ENCODE assay signal across 11 mouse cellular contexts in the genomic region with DNA sequence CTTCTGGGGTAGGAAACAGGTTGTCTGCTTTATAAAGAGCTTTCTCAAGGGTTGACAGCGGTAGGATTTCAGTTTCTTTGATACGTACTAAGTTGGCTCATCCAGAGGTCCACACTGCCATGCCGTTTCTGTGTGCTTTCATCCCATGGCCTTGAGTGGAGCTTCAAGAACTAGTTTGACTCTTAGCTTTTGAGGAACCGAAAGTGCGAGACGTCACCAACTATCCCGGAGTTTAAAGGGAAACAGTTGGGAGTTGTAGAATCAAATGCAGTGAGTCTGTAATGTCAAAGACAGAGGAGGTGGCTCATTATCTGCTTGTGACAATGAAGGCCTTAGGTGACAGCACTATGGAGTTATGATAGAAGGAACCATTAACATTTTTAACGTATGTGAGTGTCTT.
"Had no signal": no experiment of that assay in that cellular context is flagged by ENCODE, and none has a peak within 500 bp of the region (broad histone marks: within the 10 kb centered on the region; RNA-seq: fewer than 3 reads in every experiment).

No protein-coding gene starts in this region.

- H3K9me3 ChIP-seq: lung, embryonic 15.5 days; midbrain, embryonic 13.5 days; neural tube, embryonic 12.5 days had no signal

- H3K4me1 ChIP-seq: lung, embryonic 15.5 days had no signal

- H3K9ac ChIP-seq: limb, embryonic 12.5 days; lung, embryonic 15.5 days; midbrain, embryonic 13.5 days; neural tube, embryonic 12.5 days had no signal

- H3K36me3 ChIP-seq: lung, embryonic 15.5 days; midbrain, embryonic 13.5 days; neural tube, embryonic 12.5 days had no signal

- DNase-seq: kidney, adult 8-10 months; kidney, postnatal 36 days; lung, postnatal 14 days; thymus, adult 18-20 months; thymus, postnatal 14 days had no signal

- H3K4me3 ChIP-seq: limb, embryonic 12.5 days; lung, embryonic 15.5 days; midbrain, embryonic 13.5 days; neural tube, embryonic 12.5 days had no signal

- H3K27ac ChIP-seq: limb, embryonic 12.5 days; lung, embryonic 15.5 days; macrophage; midbrain, embryonic 13.5 days; neural tube, embryonic 12.5 days had no signal

- H3K27me3 ChIP-seq: limb, embryonic 12.5 days; lung, embryonic 15.5 days; midbrain, embryonic 13.5 days; neural tube, embryonic 12.5 days had no signal

- ATAC-seq: intestine, postnatal 0 days; midbrain, embryonic 13.5 days had no signal

- H3K4me2 ChIP-seq: limb, embryonic 12.5 days; lung, embryonic 15.5 days; midbrain, embryonic 13.5 days; neural tube, embryonic 12.5 days had no signal
